Mouse (Mus musculus): ENCODE results near the gene Bcar1. TPM values are rescaled to one million over a fixed set of nuclear protein-coding genes. Genes with fewer than 3 reads are reported as not detected.

The Bcar1 gene
- polyA plus RNA-seq, 1 experiment, result 4.1 TPM

DNA sequence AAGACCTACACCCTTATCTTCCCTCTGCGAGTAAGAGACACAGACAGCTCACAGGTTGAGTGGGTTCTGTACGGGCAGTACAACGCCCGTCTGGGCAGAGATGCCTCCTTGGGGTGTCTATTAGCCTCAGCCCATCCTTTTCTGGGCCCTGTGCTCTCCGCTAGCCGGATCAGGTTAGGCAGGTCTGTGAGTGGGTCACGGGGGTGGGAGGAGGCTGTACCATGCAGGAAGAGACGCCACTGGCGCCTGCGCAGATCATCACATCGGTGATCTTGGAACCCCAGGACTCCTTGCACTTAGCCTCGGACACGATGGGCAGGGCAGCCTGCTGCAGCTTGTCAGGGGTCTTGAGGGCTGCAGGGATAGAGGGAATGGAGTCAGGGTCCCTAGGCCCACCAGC lies 56.7 kb downstream of the Bcar1 start:
- Histone ChIP-seq H3K4me3 (replicated peaks; ENCODE audit: control insufficient read depth, low read depth, low read length) (no peak overlapping the region), H3K4me1 (ENCODE audit: control insufficient read depth, insufficient read depth, low read length) (no peaks in the 10 kb centered on the region), H3K27ac (ENCODE audit: control insufficient read depth, insufficient read depth, low read depth, low read length, poor library complexity) (no peak overlapping the region)
- 83% methylated on average over 13 of the region's 13 CpGs for WGBS
- TF ChIP-seq POLR2A (IDR thresholded peaks at IDR 0.05; ENCODE audit: borderline replicate concordance, control insufficient read depth, low read depth, low read length) (no peak), CTCF (IDR thresholded peaks at IDR 0.05; ENCODE audit: control insufficient read depth, insufficient read depth, low read length) (no peak)

DNA sequence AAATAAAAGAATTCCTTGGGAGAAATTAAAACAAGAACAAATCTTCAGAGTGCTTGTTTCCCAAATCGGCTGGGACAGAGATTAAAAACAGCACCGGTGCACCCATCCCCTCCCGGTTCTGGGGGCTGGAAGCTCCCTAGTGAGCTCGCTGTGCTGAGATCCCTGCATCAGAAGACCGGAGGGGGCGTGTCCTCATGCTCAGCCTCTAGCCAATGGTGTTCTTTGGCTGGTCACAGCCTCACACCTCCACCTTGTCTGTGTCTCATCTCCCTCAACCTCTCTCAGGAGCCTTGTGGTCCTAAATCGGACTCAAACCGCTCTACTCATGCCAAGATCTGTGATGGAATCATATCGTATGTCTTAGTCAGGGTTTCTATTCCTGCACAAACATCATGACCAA lies 61.1 kb downstream of the Bcar1 start:
- WGBS, result 28% methylated on average over 9 of the region's 9 CpGs

DNA sequence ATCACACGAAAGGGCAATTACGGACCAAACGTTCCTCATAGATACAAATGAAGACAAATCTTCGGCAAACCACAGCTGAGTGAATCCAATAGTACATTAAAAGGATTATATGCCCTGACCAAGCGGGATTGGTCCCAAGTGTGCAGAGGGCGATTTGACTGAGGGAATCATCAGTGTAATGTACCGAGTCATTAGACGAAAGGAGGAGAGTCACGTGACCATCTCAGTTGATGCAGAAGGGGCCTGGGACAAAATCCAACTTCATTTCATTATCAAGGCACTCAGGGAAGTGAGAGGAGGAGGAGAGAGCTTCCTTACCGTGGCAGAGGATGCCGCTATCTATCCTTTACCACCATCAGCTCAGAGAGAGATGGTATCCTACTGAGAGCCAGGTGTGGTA lies 62.5 kb downstream of the Bcar1 start:
- TF ChIP-seq CTCF (IDR thresholded peaks at IDR 0.05; ENCODE audit: control insufficient read depth, insufficient read depth, low read length), result no peak
- TF ChIP-seq POLR2A (IDR thresholded peaks at IDR 0.05; ENCODE audit: borderline replicate concordance, control insufficient read depth, low read depth, low read length), result no peak
- Histone ChIP-seq H3K4me3 (replicated peaks; ENCODE audit: control insufficient read depth, low read depth, low read length) (no peak overlapping the region), H3K4me1 (ENCODE audit: control insufficient read depth, insufficient read depth, low read length) (no peaks in the 10 kb centered on the region), H3K27ac (ENCODE audit: control insufficient read depth, insufficient read depth, low read depth, low read length, poor library complexity) (no peak overlapping the region)
- WGBS, result 68% methylated on average over 11 of the region's 11 CpGs

More for the DNA sequence above, 61.1 kb downstream of the Bcar1 start:
- Histone ChIP-seq H3K27ac (ENCODE audit: control insufficient read depth, insufficient read depth, low read depth, low read length, poor library complexity) (no peak overlapping the region), H3K4me1 (ENCODE audit: control insufficient read depth, insufficient read depth, low read length) (no peaks in the 10 kb centered on the region), H3K4me3 (replicated peaks; ENCODE audit: control insufficient read depth, low read depth, low read length) (no peak overlapping the region)
- TF ChIP-seq POLR2A (IDR thresholded peaks at IDR 0.05; ENCODE audit: borderline replicate concordance, control insufficient read depth, low read depth, low read length) (no peak), CTCF (IDR thresholded peaks at IDR 0.05; ENCODE audit: control insufficient read depth, insufficient read depth, low read length) (no peak)

DNA sequence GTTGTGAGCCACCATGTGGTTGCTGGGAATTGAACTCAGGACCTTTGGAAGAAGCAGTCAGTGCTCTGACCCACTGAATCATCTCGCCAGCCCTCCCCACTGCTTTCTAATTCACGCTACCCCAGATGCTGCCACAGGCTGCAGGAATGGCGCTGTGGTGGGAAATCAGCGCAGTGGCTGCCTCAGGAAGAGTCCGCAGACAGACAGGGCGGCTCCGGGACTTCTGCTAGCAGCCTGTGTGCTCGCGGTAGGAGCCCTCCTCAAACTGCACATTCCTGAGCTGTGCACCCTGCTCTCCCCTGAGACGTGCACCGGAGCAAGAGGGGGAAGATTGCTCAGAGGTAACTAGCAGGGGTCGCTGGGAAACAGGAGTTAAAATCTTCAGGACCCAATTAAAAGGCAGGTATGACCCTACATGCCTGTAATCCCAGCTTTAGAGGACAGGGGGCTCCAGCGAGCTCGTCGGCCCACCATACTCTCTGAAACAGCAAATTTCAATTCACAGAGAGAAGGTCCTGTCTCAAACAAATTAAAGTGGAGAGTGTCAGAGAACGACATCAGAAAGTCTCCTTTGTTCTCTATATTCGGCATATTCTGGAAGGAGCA lies 63.1 kb downstream of the Bcar1 start:
- Histone ChIP-seq H3K27ac (ENCODE audit: control insufficient read depth, insufficient read depth, low read depth, low read length, poor library complexity) (no peak overlapping the region), H3K4me1 (ENCODE audit: control insufficient read depth, insufficient read depth, low read length) (no peaks in the 10 kb centered on the region), H3K4me3 (replicated peaks; ENCODE audit: control insufficient read depth, low read depth, low read length) (no peak overlapping the region)
- 48% methylated on average over 17 of the region's 17 CpGs for WGBS
- TF ChIP-seq CTCF (IDR thresholded peaks at IDR 0.05; ENCODE audit: control insufficient read depth, insufficient read depth, low read length) (no peak), POLR2A (IDR thresholded peaks at IDR 0.05; ENCODE audit: borderline replicate concordance, control insufficient read depth, low read depth, low read length) (no peak)

DNA sequence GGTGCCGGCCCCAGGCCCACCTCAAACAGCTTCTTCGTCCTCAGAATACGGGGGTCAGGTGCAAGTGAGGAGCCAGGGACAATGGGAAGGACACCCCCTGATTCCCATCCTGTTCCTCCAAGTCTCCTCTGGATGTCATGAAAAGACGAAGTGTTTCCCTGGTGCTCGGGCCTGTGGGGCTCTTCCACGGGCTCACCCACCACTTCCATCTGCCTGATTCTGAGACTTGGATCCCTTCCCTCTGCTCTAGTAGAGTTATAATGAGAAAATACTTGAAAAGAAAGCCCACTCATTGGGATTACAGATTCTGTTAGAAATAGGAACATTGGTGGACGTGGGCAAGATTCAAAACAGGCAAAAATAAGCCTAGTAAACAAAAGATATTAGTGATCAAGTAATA lies 64.8 kb downstream of the Bcar1 start:
- H3K4me3 ChIP-seq (replicated peaks; ENCODE audit: control insufficient read depth, low read depth, low read length), result no peak overlapping the region
- no peak for TF ChIP-seq CTCF (IDR thresholded peaks at IDR 0.05; ENCODE audit: control insufficient read depth, insufficient read depth, low read length)
- no peak overlapping the region for H3K27ac ChIP-seq (ENCODE audit: control insufficient read depth, insufficient read depth, low read depth, low read length, poor library complexity)
- H3K4me1 ChIP-seq (ENCODE audit: control insufficient read depth, insufficient read depth, low read length), result no peaks in the 10 kb centered on the region
- 77% methylated on average over 7 of the region's 7 CpGs for WGBS

DNA sequence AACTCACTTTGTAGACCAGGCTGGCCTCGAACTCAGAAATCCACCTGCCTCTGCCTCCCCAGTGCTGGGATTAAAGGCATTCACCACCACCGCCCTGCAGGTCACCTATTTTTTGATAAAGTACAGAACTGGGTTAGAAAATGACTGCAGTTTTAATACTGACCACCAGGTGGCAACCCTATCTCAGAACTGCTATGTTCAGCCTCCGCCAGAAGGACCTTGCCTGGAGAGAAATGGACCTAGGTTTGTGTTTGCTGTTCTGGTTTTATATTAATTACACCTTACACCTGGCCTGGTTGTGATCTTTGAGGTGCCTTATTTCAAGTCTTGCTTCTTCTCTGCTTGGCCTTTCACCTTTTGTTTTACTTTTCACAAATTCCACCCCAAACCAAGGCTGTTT lies 65.5 kb downstream of the Bcar1 start:
- 20% methylated on average over 3 of the region's 3 CpGs for WGBS
- Histone ChIP-seq H3K4me3 (replicated peaks; ENCODE audit: control insufficient read depth, low read depth, low read length) (no peak overlapping the region), H3K4me1 (ENCODE audit: control insufficient read depth, insufficient read depth, low read length) (no peaks in the 10 kb centered on the region), H3K27ac (ENCODE audit: control insufficient read depth, insufficient read depth, low read depth, low read length, poor library complexity) (no peak overlapping the region)
- TF ChIP-seq POLR2A (IDR thresholded peaks at IDR 0.05; ENCODE audit: borderline replicate concordance, control insufficient read depth, low read depth, low read length) (no peak), CTCF (IDR thresholded peaks at IDR 0.05; ENCODE audit: control insufficient read depth, insufficient read depth, low read length) (peak; percentile 66)

DNA sequence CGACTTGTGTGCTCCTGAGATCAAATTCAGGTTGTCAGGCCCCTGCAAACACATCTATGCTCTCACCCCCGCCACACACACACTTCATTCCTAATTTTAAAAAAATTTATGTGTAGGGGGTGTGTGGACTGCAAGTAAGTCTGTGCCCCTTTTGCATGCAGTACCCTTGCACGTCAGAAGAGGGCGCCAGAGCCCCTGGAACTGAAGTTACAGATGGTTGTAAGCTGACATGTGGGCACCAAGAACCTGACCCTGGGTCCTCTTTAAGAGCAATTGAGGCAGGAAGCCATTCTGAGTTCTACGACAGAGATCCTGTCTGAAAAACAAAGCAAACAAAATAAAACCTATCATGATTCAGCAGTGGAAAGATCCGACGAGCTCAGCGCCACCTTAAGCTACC lies 67.4 kb downstream of the Bcar1 start:
- Histone ChIP-seq H3K27ac (ENCODE audit: control insufficient read depth, insufficient read depth, low read depth, low read length, poor library complexity) (no peak overlapping the region), H3K4me1 (ENCODE audit: control insufficient read depth, insufficient read depth, low read length) (no peaks in the 10 kb centered on the region), H3K4me3 (replicated peaks; ENCODE audit: control insufficient read depth, low read depth, low read length) (no peak overlapping the region)
- TF ChIP-seq CTCF (IDR thresholded peaks at IDR 0.05; ENCODE audit: control insufficient read depth, insufficient read depth, low read length) (peak; percentile 69), POLR2A (IDR thresholded peaks at IDR 0.05; ENCODE audit: borderline replicate concordance, control insufficient read depth, low read depth, low read length) (no peak)
- 78% methylated on average over 8 of the region's 8 CpGs for WGBS

DNA sequence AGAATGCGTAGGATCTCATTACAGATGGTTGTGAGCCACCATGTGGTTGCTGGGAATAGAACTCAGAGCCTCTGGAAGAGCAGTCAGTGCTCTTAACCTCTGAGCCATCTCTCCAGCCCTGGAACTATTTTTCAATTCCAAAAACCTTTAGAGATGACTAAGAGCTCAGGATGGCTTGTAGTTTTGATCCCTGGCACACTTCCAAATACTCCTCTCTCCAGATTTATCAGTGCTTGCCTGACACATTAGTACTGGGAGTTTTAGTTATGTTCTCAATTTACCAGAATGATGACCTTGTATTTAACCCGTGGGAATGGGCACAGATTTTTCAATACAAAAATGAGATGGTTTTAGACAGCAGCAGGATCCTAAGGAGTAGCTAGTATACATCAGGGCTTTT lies 76.9 kb downstream of the Bcar1 start:
- no peak for TF ChIP-seq CTCF (IDR thresholded peaks at IDR 0.05; ENCODE audit: control insufficient read depth, insufficient read depth, low read length)
- TF ChIP-seq POLR2A (IDR thresholded peaks at IDR 0.05; ENCODE audit: borderline replicate concordance, control insufficient read depth, low read depth, low read length), result no peak
- no peaks in the 10 kb centered on the region for H3K4me1 ChIP-seq (ENCODE audit: control insufficient read depth, insufficient read depth, low read length)
- H3K4me3 ChIP-seq (replicated peaks; ENCODE audit: control insufficient read depth, low read depth, low read length), result no peak overlapping the region
- 82% methylated on average over 2 of the region's 2 CpGs for WGBS
- H3K27ac ChIP-seq (ENCODE audit: control insufficient read depth, insufficient read depth, low read depth, low read length, poor library complexity), result no peak overlapping the region

DNA sequence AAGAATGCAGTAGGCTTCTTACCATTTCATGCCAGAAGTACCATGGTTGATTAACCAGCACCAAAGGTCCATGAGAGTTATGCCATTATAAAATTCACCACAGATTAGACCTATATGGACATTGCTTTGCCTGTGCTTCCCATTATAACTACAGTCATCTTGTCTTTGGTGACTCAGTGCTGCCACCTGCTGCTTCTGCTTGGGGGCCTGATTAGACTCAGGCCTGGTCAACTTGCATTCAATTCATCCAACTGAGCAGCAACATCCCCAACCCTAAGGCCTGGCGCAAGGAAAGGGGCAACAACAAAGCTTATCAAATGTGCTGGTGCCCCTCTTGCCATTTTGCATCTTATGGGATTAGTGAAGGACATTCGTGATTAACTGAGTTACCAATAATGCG lies 81.1 kb downstream of the Bcar1 start:
- 76% methylated on average over 3 of the region's 3 CpGs for WGBS
- peaks cover 2% of the 10 kb centered on the region; the same call in 1 of the 2 replicates for H3K4me1 ChIP-seq (ENCODE audit: control insufficient read depth, insufficient read depth, low read length)
- no peak overlapping the region for H3K27ac ChIP-seq (ENCODE audit: control insufficient read depth, insufficient read depth, low read depth, low read length, poor library complexity)
- H3K4me3 ChIP-seq (replicated peaks; ENCODE audit: control insufficient read depth, low read depth, low read length), result no peak overlapping the region
- TF ChIP-seq CTCF (IDR thresholded peaks at IDR 0.05; ENCODE audit: control insufficient read depth, insufficient read depth, low read length) (peak; percentile 82), POLR2A (IDR thresholded peaks at IDR 0.05; ENCODE audit: borderline replicate concordance, control insufficient read depth, low read depth, low read length) (no peak)

Other genes with a start within 250 kb of the Bcar1 start
- gene Wdr59, start 221.7 kb downstream of the Bcar1 start, polyA plus RNA-seq (2011; ENCODE audit: insufficient read depth, insufficient read length, low replicate concordance, missing spikeins), result 3.1 and 3.9 TPM in 2 replicates
- 41.3 and 124 TPM in 2 replicates for gene Znrf1, start 207.7 kb downstream of the Bcar1 start, polyA plus RNA-seq (2011; ENCODE audit: insufficient read depth, insufficient read length, low replicate concordance, missing spikeins)
- gene Ldhd, start 113.4 kb downstream of the Bcar1 start, polyA plus RNA-seq (2011; ENCODE audit: insufficient read depth, insufficient read length, low replicate concordance, missing spikeins), result 0.38 and 1.5 TPM in 2 replicates
- gene Zfp1, start 100.4 kb downstream of the Bcar1 start, polyA plus RNA-seq (2011; ENCODE audit: insufficient read depth, insufficient read length, low replicate concordance, missing spikeins), result 6.0 and 9.7 TPM in 2 replicates
- not detected in 2 replicates for gene Ctrb1, start 52.8 kb downstream of the Bcar1 start, polyA plus RNA-seq (2011; ENCODE audit: insufficient read depth, insufficient read length, low replicate concordance, missing spikeins)
- 48.8 and 116 TPM in 2 replicates for gene Cfdp1, start 110.5 kb upstream of the Bcar1 start, polyA plus RNA-seq (2011; ENCODE audit: insufficient read depth, insufficient read length, low replicate concordance, missing spikeins)
- gene Tmem170, start 132.9 kb upstream of the Bcar1 start, polyA plus RNA-seq (2011; ENCODE audit: insufficient read depth, insufficient read length, low replicate concordance, missing spikeins), result 2.1 and 5.0 TPM in 2 replicates
- 0.70 TPM in 1 of 2 replicates, not detected in the other for gene Chst5, start 166.6 kb upstream of the Bcar1 start, polyA plus RNA-seq (2011; ENCODE audit: insufficient read depth, insufficient read length, low replicate concordance, missing spikeins)
- gene Tmem231, start 190.1 kb upstream of the Bcar1 start, polyA plus RNA-seq (2011; ENCODE audit: insufficient read depth, insufficient read length, low replicate concordance, missing spikeins), result 2.4 TPM in 1 of 2 replicates, not detected in the other
- gene Gabarapl2, start 196.9 kb upstream of the Bcar1 start, polyA plus RNA-seq (2011; ENCODE audit: insufficient read depth, insufficient read length, low replicate concordance, missing spikeins), result 84.5 and 93.5 TPM in 2 replicates
- gene Adat1, start 248.5 kb upstream of the Bcar1 start, polyA plus RNA-seq (2011; ENCODE audit: insufficient read depth, insufficient read length, low replicate concordance, missing spikeins), result 2.5 and 3.3 TPM in 2 replicates